Mouse (Mus musculus) megakaryocyte, embryonic 14.5 days (primary cell): ENCODE data around the gene Klhl12.

Source experiments
- FLI1 ChIP-seq: IDR thresholded peaks from 2 replicates; pipeline ENCODE4 v1.6.1; 2012; ENCODE audit warnings: low read length, inconsistent platforms, mixed read lengths
- GATA1 ChIP-seq: IDR thresholded peaks from 3 replicates; pipeline ENCODE4 v1.6.1; 2012; ENCODE audit warnings: mixed read lengths, low read length, inconsistent platforms, borderline replicate concordance

- TF ChIP-seq GATA1 (no peak), FLI1 (no peak)
These were observed 5.1 kb upstream of the Klhl12 start for GRCm38 (mm10) chr1:134450201-134450600.
